Mouse (Mus musculus): Measurements from ENCODE around the gene Tmem63c. TPM values are rescaled to one million over a fixed set of nuclear protein-coding genes. Genes with fewer than 3 reads are reported as not detected.

Gene Tmem63c
- polyA plus RNA-seq, 1 experiment from 2014 or later: not detected

DNA sequence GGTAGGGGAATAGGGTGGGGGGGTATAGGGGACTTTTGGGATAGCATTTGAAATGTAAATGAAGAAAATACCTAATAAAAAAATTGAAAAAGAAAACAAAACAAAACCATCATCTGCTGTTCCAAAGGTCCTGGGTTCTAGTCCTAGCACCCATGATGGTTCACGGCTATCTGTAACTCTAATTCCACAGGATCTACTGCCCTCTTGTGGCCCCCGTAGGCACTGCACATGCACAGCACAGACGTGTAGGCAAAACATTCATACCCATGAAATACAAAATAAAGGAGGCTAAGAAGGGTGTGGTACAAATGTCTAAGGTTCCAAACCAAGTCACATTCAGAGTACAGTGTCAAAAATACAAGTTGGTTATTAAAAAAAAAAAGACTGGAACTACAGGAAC lies 4.1 kb upstream of the Tmem63c start:
- no peak overlapping the region for H3K4me2 ChIP-seq (ENCODE audit: low read depth, low read length)
- H3K9ac ChIP-seq (ENCODE audit: low read length): no peak overlapping the region
- no peaks in the 10 kb centered on the region for H3K4me1 ChIP-seq (ENCODE audit: control insufficient read depth, insufficient read depth, low read length)
- WGBS: 40% methylated on average over 3 of the region's 3 CpGs
- no peak for ATAC-seq (replicated peaks; ENCODE audit: extremely low read depth, insufficient read depth, low FRiP score)
- no peaks in the 10 kb centered on the region; the same call in 1 of the 2 replicates for H3K9me3 ChIP-seq (replicated peaks; ENCODE audit: control insufficient read depth, low read length)
- H3K36me3 ChIP-seq (ENCODE audit: control insufficient read depth, insufficient read depth): no peaks in the 10 kb centered on the region
- H3K27me3 ChIP-seq (ENCODE audit: control insufficient read depth, insufficient read depth, low read length): no peaks in the 10 kb centered on the region
- no peak overlapping the region for H3K4me3 ChIP-seq (ENCODE audit: low read length)
- no peak overlapping the region for H3K27ac ChIP-seq (ENCODE audit: low read length)

DNA sequence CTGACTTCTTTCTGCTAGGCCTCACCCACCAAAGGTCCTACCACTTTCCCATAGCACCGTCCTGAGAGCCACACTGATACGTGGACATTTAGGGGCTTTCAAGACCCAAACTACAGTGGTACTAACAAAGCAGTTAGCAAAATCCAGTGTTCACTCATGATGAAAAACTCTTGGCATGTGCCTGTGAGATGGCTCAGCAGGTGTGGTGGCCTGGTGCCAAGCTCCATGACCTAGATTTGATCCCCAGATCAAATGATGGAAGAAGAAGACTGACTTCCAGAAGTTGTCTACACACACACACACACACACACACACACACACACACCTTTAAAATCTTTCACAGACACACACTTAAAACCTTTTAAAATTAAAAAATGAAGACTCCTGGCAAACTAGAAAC lies 2.4 kb upstream of the Tmem63c start:
- Histone ChIP-seq H3K36me3 (ENCODE audit: control insufficient read depth, insufficient read depth) (no peaks in the 10 kb centered on the region), H3K9ac (ENCODE audit: low read length) (no peak overlapping the region), H3K4me2 (ENCODE audit: low read depth, low read length) (no peak overlapping the region), H3K27ac (ENCODE audit: low read length) (no peak overlapping the region), H3K9me3 (replicated peaks; ENCODE audit: control insufficient read depth, low read length) (no peaks in the 10 kb centered on the region; the same call in 1 of the 2 replicates), H3K27me3 (ENCODE audit: control insufficient read depth, insufficient read depth, low read length) (0 out of 2 replicates have a peak, but pooled peaks cover 4% of the 10 kb centered on the region), H3K4me3 (ENCODE audit: low read length) (no peak overlapping the region), H3K4me1 (ENCODE audit: control insufficient read depth, insufficient read depth, low read length) (no peaks in the 10 kb centered on the region)
- no peak for ATAC-seq (replicated peaks; ENCODE audit: extremely low read depth, insufficient read depth, low FRiP score)
- 81% methylated on average over 2 of the region's 2 CpGs for WGBS

DNA sequence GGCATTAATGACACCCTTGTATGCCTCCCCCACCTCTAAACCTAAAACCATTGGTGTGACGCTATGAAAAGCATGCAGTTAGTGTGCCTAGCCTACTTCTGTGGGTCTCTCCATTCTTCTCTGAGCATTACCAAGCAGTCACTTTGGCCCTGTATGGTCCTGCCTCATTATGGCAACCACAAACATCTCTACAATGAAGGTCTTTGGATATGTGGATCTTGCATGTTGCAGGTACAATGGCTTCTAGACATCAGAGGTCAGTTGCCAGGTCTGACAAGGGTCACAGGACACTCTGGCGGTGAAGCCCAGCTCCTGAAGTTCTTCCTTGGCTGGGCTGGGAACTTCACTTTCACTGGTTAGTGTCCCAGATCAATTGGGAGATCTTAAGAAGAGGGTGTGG lies 866 bp downstream of the Tmem63c start:
- Histone ChIP-seq H3K9ac (ENCODE audit: low read length) (no peak overlapping the region), H3K27me3 (ENCODE audit: control insufficient read depth, insufficient read depth, low read length) (peaks cover 24% of the 10 kb centered on the region), H3K27ac (ENCODE audit: low read length) (no peak overlapping the region), H3K4me1 (ENCODE audit: control insufficient read depth, insufficient read depth, low read length) (peaks cover 5% of the 10 kb centered on the region; the same call in 1 of the 2 replicates), H3K36me3 (ENCODE audit: control insufficient read depth, insufficient read depth) (no peaks in the 10 kb centered on the region), H3K4me3 (ENCODE audit: low read length) (no peak overlapping the region), H3K4me2 (ENCODE audit: low read depth, low read length) (no peak overlapping the region), H3K9me3 (replicated peaks; ENCODE audit: control insufficient read depth, low read length) (no peaks in the 10 kb centered on the region; the same call in 1 of the 2 replicates)
- WGBS: 64% methylated on average over 2 of the region's 2 CpGs
- no peak for ATAC-seq (replicated peaks; ENCODE audit: extremely low read depth, insufficient read depth, low FRiP score)

DNA sequence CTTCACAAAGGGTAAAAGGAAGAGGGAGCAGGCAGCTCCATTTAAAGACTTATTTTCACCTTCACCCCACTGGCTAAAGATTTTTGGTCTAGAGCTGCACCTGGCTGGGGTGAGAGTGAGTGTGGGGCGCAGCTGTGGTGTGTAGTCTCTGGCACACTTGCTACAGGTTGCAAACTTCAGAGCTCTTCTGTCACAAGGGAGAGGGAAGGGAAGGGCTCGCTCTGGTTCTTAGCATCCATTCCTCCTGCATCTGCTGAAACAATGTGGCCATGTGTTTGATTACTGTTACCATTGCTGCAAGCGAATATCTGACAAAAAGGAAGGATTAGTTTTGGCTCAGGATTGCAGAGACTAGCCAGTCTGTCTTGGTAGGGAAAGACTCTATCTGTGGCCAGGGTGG lies 2.3 kb downstream of the Tmem63c start:
- H3K4me3 ChIP-seq (ENCODE audit: low read length): no peak overlapping the region
- H3K9ac ChIP-seq (ENCODE audit: low read length): no peak overlapping the region
- 68% methylated on average over 3 of the region's 3 CpGs for WGBS
- H3K9me3 ChIP-seq (replicated peaks; ENCODE audit: control insufficient read depth, low read length): no peaks in the 10 kb centered on the region
- no peak for ATAC-seq (replicated peaks; ENCODE audit: extremely low read depth, insufficient read depth, low FRiP score)
- H3K4me2 ChIP-seq (ENCODE audit: low read depth, low read length): no peak overlapping the region
- H3K4me1 ChIP-seq (ENCODE audit: control insufficient read depth, insufficient read depth, low read length): peaks cover 5% of the 10 kb centered on the region; the same call in 1 of the 2 replicates
- no peaks in the 10 kb centered on the region for H3K36me3 ChIP-seq (ENCODE audit: control insufficient read depth, insufficient read depth)
- H3K27ac ChIP-seq (ENCODE audit: low read length): no peak overlapping the region
- peaks cover 36% of the 10 kb centered on the region for H3K27me3 ChIP-seq (ENCODE audit: control insufficient read depth, insufficient read depth, low read length)

DNA sequence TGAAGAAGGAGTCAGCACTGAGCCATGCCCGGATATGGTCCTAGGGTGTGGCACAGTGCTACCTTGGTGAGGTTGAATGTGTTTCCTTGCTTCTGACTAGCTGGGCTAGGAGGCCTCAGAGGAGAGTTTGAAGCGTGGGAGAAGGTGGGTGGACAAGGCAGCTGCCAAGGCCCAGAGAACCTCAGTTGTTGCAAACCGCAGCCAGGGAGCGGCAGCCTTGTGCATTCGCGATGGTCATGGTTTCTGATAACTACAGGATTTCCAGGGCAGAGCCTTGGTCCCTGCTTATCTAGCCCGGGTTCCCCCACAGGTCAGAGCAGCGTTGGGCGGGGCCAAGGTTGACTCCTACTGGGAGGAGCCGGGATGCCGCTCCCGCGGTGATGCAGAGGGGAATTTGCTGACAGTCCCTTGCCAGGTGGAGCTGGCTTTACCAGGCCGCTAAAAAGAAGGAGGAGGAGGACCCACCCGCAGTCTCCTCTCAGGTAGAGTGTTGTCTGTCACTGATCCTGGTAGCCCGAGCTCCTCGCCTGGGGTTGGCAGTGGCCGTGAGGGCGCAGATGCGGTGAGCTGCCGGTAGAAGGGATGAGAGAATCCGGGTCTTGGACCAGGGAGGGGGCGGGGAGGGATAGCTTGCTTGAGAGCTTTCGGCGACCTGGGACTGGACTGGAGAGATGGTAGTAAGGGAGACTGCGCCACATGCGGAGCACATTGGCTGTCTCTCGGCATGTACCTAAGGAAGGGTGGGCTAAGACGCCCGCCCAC lies 5.2 kb downstream of the Tmem63c start:
- ATAC-seq (replicated peaks; ENCODE audit: extremely low read depth, insufficient read depth, low FRiP score): no peak
- Histone ChIP-seq H3K27me3 (ENCODE audit: control insufficient read depth, insufficient read depth, low read length) (peaks cover 38% of the 10 kb centered on the region), H3K27ac (ENCODE audit: low read length) (no peak overlapping the region), H3K9ac (ENCODE audit: low read length) (no peak overlapping the region), H3K36me3 (ENCODE audit: control insufficient read depth, insufficient read depth) (no peaks in the 10 kb centered on the region), H3K9me3 (replicated peaks; ENCODE audit: control insufficient read depth, low read length) (no peaks in the 10 kb centered on the region), H3K4me1 (ENCODE audit: control insufficient read depth, insufficient read depth, low read length) (peaks cover 6% of the 10 kb centered on the region), H3K4me2 (ENCODE audit: low read depth, low read length) (peak overlapping the region; percentile 37), H3K4me3 (ENCODE audit: low read length) (peak overlapping the region; percentile 20)
- 2% methylated on average over 30 of the region's 30 CpGs for WGBS

DNA sequence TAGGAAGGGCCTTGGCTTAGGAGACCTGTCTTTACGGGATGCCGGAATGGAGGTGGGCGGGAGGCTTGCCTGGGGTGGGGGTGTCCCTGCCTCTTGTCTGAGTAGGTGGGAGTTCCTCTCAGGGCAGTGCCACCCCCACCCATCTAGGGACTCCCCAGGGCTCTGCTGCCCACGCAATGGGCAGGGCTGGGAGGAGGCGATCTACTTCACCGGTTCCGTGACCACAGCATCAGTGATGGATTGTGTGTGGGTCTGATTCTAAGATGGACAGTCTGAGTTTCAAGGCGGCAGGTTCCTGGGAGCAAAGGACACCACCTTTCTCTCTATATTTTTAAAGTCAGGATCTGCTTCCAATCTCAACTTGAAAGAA lies 5.7 kb downstream of the Tmem63c start:
- Histone ChIP-seq H3K9me3 (replicated peaks; ENCODE audit: control insufficient read depth, low read length) (no peaks in the 10 kb centered on the region), H3K27ac (ENCODE audit: low read length) (no peak overlapping the region), H3K4me3 (ENCODE audit: low read length) (no peak overlapping the region), H3K4me1 (ENCODE audit: control insufficient read depth, insufficient read depth, low read length) (peaks cover 8% of the 10 kb centered on the region), H3K27me3 (ENCODE audit: control insufficient read depth, insufficient read depth, low read length) (peaks cover 38% of the 10 kb centered on the region), H3K9ac (ENCODE audit: low read length) (no peak overlapping the region), H3K4me2 (ENCODE audit: low read depth, low read length) (no peak overlapping the region), H3K36me3 (ENCODE audit: control insufficient read depth, insufficient read depth) (no peaks in the 10 kb centered on the region)
- 10% methylated on average over 8 of the region's 8 CpGs for WGBS
- no peak for ATAC-seq (replicated peaks; ENCODE audit: extremely low read depth, insufficient read depth, low FRiP score)

DNA sequence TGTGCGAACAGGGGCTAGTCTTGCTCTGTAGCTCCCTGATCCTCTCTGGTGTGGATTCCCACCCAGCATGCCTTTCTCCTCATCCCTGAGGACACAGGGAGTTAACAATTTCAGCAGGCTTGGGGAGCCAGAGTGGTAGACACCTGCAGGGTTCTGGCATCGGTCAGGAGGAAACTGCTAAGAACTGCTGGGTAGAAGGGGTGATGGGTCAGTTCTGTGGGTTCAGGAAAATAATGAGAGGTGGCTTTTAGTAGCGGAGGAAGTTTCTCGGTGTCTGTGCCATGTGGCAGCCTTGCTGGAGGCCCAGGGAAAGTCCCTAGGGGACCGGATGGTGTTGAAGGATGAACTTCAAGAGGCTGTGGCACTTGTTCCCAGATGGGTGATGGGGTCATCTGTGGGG lies 6.3 kb downstream of the Tmem63c start:
- Histone ChIP-seq H3K9ac (ENCODE audit: low read length) (no peak overlapping the region), H3K27ac (ENCODE audit: low read length) (no peak overlapping the region), H3K4me3 (ENCODE audit: low read length) (no peak overlapping the region), H3K9me3 (replicated peaks; ENCODE audit: control insufficient read depth, low read length) (no peaks in the 10 kb centered on the region), H3K27me3 (ENCODE audit: control insufficient read depth, insufficient read depth, low read length) (peaks cover 38% of the 10 kb centered on the region), H3K4me1 (ENCODE audit: control insufficient read depth, insufficient read depth, low read length) (peaks cover 8% of the 10 kb centered on the region), H3K36me3 (ENCODE audit: control insufficient read depth, insufficient read depth) (no peaks in the 10 kb centered on the region), H3K4me2 (ENCODE audit: low read depth, low read length) (no peak overlapping the region)
- no peak for ATAC-seq (replicated peaks; ENCODE audit: extremely low read depth, insufficient read depth, low FRiP score)
- WGBS: 34% methylated on average over 5 of the region's 5 CpGs

DNA sequence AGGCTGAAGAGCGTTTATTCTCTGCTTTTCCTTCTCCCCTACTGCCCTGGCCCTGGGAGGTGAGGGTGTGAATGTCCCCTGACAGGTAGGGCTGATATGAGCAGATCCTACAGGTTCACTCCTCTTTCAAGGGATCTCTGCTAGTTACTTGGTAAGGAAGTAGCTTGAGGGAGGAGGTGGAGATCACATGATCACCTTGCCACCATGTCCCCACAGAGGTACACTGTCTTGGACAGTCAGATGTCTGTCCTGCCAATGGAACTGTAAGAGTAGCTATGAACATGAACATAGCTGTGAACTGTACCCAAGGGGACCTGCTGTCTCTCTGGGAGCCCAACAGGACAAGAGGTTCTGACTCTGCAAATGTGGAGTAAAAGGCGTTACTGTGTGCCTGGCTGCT lies 6.9 kb downstream of the Tmem63c start:
- 56% methylated on average over 2 of the region's 2 CpGs for WGBS
- ATAC-seq (replicated peaks; ENCODE audit: extremely low read depth, insufficient read depth, low FRiP score): no peak
- Histone ChIP-seq H3K9ac (ENCODE audit: low read length) (no peak overlapping the region), H3K4me3 (ENCODE audit: low read length) (no peak overlapping the region), H3K27ac (ENCODE audit: low read length) (no peak overlapping the region), H3K4me2 (ENCODE audit: low read depth, low read length) (no peak overlapping the region), H3K4me1 (ENCODE audit: control insufficient read depth, insufficient read depth, low read length) (peaks cover 8% of the 10 kb centered on the region), H3K36me3 (ENCODE audit: control insufficient read depth, insufficient read depth) (no peaks in the 10 kb centered on the region), H3K9me3 (replicated peaks; ENCODE audit: control insufficient read depth, low read length) (no peaks in the 10 kb centered on the region), H3K27me3 (ENCODE audit: control insufficient read depth, insufficient read depth, low read length) (peaks cover 38% of the 10 kb centered on the region)

DNA sequence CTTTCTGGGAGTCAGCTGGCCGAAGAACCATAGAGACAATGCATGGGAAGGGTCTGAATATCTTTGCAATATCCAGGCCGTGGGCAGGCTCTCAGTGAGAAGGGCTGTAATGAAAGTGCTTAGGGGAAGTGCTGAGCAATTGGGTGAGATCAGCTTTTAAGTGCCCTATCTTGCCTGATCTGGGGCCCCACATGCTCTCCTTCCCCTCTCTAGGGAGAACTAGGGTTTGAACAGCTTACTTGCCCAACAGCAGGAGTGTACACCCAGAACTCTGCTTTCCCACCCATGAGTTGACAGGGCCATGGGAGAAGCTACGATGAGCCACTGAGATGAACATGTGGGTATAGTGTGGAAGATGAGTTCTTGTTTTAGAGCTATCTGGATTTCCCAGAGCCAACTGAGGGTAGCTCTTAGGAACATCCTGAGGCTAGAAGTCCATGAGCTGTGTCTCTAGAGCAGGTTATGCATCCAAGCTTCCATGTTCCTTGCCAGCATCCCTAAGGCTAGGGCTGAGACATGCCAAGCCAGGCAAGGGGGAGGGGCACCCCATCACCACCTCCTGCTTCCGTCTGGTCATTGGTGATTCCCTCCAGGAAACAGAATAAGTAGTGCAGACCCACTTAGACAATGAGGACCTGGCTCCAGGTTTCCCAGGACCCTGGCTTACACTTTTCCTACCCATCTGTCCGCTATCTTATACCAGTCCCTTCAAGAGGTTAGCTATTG lies 8.3 kb downstream of the Tmem63c start:
- Histone ChIP-seq H3K9me3 (replicated peaks; ENCODE audit: control insufficient read depth, low read length) (no peaks in the 10 kb centered on the region), H3K27me3 (ENCODE audit: control insufficient read depth, insufficient read depth, low read length) (peaks cover 34% of the 10 kb centered on the region), H3K4me2 (ENCODE audit: low read depth, low read length) (no peak overlapping the region), H3K9ac (ENCODE audit: low read length) (no peak overlapping the region), H3K27ac (ENCODE audit: low read length) (no peak overlapping the region), H3K4me1 (ENCODE audit: control insufficient read depth, insufficient read depth, low read length) (peaks cover 8% of the 10 kb centered on the region), H3K4me3 (ENCODE audit: low read length) (no peak overlapping the region), H3K36me3 (ENCODE audit: control insufficient read depth, insufficient read depth) (no peaks in the 10 kb centered on the region)
- WGBS: 58% methylated on average over 5 of the region's 5 CpGs
- ATAC-seq (replicated peaks; ENCODE audit: extremely low read depth, insufficient read depth, low FRiP score): no peak
